Comparison of ENCODE assay signal across 19 mouse cellular contexts in genomic region chr3:153902595-153902994, GRCm38 (mm10). TPM values are rescaled to one million over a fixed set of nuclear protein-coding genes. Genes with fewer than 3 reads are reported as not detected.
"Had no signal": no experiment of that assay in that cellular context is flagged by ENCODE, and none has a peak within 500 bp of the region (broad histone marks: within the 10 kb centered on the region; RNA-seq: fewer than 3 reads in every experiment).

No protein-coding gene starts in this region.

- H3K4me2 ChIP-seq: limb, embryonic 12.5 days; midbrain, embryonic 13.5 days; neural tube, embryonic 15.5 days had no signal

- ATAC-seq: lung, postnatal 0 days; midbrain, embryonic 13.5 days had no signal

- H3K9me3 ChIP-seq: limb, embryonic 12.5 days; midbrain, embryonic 13.5 days; neural tube, embryonic 15.5 days had no signal

- H3K9ac ChIP-seq: limb, embryonic 12.5 days; midbrain, embryonic 13.5 days; neural tube, embryonic 15.5 days had no signal

- H3K27me3 ChIP-seq: limb, embryonic 12.5 days; midbrain, embryonic 13.5 days; neural tube, embryonic 15.5 days had no signal

- H3K4me1 ChIP-seq: limb, embryonic 12.5 days; neural tube, embryonic 15.5 days had no signal

- H3K4me3 ChIP-seq: layer of hippocampus, adult 2 months; limb, embryonic 12.5 days; midbrain, embryonic 13.5 days; myocyte; neural tube, embryonic 15.5 days had no signal

- H3K27ac ChIP-seq: kidney, postnatal 0 days; layer of hippocampus, adult 2 months; limb, embryonic 12.5 days; midbrain, embryonic 13.5 days; neural tube, embryonic 15.5 days had no signal

- DNase-seq: kidney, adult 2 months; kidney, postnatal 36 days; lung, adult 2 months; lung, postnatal 36 days; right cerebral cortex, adult 18-20 months; right cerebral cortex, postnatal 25 days; thymus, adult 18-20 months; thymus, postnatal 14 days had no signal

RNA-seq across cellular contexts. Expression of gene Msh4, which starts 3.3 kb away (rescaled TPM):
- polyA plus RNA-seq: liver, adult 2 months had no signal

RNA-seq across cellular contexts. Expression of gene Asb17, which starts 58.6 kb away (rescaled TPM):
- total RNA-seq: layer of hippocampus, adult 2 months; layer of hippocampus, postnatal 10 days; left cerebral cortex, postnatal 36 days; liver, adult 2 months had no signal
- polyA plus RNA-seq: kidney, postnatal 0 days; liver, adult 2 months; lung, adult 2 months; lung, postnatal 0 days; midbrain, embryonic 13.5 days; myocyte; neural tube, embryonic 15.5 days; small intestine, adult 2 months had no signal
